Mouse (Mus musculus) liver, adult 2 months (tissue): ENCODE data around the gene Sgip1.

Experiments
- CTCF ChIP-seq: fragments of 200-500 bp; IDR thresholded peaks from 2 replicates; pipeline ENCODE4 v1.5.1; 2011; ENCODE audit warnings: low read depth, low read length, control low read depth
- POLR2A ChIP-seq: fragments of 200-500 bp; IDR thresholded peaks from 2 replicates; pipeline ENCODE4 v1.6.1; 2011; ENCODE audit warnings: low read length, control low read depth; ENCODE audit not compliant: insufficient read depth; ENCODE audit errors: extremely low read depth

GRCm38 (mm10) chr4:103013490-103013889 is 272.4 kb downstream of the Sgip1 start:
- TF ChIP-seq POLR2A = no peak
- TF ChIP-seq CTCF = no peak
